Mouse (Mus musculus): ENCODE results near the gene Zfr.

Zfr gene

GRCm38 (mm10) chr15:12217849-12218248, 100.2 kb downstream of the Zfr start:
- DNase-seq, result no peak

- DNase-seq, result no peak
These were observed 101.2 kb downstream of the Zfr start for GRCm38 (mm10) chr15:12218583-12219382.

DNA sequence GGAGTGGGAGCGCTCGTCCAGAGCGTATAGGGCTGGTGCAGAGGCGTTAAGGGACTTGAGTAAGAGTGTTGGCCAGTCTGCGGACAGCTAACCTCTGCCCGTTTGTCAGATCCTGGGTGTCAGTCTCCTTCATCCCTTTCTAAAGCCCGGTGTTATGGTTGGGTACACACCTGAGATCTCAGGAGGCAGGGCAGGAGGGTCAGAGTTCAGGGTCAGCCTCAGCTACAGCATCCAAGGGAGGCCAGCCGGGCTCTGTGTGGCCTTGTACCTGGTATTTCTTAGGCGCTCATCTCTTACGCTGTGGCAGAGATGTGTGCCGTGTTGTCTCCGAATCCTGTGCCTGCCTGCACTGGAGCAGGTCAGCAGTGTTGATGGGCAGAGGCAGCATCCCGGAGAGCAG, 103.5 kb downstream of the Zfr start:
- DNase-seq, result no peak

DNA sequence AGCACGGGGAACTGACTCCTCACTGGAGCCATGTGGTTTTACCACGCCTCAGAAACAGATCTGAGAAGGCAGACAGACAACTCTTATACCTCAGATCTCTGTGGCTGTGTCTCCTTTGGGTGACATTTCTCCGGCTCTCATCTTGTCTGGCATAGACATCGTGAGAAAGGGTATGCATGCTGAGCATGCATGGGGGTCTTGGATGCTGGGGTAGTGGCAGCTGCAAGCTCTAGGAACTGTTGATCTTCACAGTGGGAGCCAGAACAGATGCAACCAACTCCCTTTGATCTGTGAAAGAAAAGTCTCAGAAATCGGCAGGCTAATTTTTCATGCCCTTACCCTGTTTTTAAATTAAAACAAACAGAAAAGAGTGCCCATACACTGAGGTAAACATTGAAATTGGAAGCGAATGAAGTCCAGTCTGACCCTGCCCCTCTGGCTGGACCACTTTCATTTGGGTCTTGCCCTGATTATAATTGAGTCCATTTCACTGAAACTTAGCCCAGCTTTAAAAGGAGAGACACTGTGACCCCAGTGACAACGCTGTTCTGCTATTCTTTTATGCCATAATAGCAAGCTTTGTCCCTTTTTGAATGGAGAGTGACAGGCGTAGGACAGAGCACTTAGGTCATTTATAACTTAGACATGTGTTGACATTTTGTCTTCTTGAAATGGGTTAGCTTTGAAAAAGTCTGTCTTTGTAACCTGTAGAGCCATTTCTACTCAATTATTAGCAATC, 105.1 kb downstream of the Zfr start:
- no peak for DNase-seq

DNA sequence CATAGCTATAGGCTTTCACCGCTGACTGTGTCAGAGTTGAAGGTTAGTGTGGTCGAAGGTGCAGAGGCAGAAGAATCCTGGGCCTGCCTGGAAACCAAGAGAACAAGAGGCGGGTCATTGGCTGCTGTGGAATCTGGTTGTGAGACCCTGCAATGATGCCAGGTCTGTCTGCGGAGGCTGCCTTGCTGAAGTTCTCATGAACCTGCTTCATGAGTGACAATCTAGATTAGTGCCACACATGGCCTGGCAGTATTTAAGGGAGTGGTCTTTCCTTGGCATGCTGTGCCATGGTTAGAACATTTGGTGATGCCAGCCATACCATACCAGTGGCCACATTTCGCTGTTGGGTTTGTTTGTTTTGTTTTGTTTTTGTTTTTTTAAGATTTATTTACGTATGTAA, 105.8 kb downstream of the Zfr start:
- no peak for DNase-seq

DNA sequence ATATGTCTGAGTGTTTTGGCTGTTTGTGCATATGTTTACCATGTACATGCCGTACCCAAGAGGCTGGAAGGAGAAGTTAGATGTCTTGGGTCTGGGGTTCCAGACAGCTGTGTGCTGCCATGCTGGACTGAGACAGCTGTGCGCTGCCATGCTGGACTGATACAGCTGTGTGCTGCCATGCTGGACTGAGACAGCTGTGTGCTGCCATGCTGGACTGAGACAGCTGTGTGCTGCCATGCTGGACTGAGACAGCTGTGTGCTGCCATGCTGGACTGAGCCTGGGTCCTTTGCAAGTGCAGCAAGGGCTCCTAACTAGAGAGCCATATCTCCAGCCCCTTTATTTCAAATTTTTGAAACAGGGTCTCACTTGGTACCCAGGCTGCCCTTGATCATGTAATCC, 106.6 kb downstream of the Zfr start:
- no peak for DNase-seq

- DNase-seq, result no peak
These were observed 107.4 kb downstream of the Zfr start for GRCm38 (mm10) chr15:12225062-12225461.

DNA sequence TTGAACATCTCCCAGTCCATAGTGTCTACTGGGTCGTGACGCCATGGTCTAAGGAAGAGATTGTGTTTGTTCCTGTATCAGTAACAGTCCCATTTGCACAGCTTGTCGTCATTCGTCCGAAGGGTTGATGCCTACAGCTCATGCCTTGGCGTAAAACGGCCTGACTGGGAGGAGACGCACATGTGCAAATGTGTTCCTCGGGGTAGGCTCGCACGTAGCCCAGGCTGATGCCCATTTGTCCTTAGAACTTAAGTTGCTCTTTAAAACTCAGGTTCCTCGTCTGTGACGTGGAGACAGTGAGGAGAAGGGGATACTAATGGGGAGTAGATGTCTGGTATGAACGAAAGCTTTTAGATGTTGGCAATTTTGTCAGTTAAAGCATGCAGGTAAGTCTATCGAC, 109.3 kb downstream of the Zfr start:
- DNase-seq, result no peak

DNA sequence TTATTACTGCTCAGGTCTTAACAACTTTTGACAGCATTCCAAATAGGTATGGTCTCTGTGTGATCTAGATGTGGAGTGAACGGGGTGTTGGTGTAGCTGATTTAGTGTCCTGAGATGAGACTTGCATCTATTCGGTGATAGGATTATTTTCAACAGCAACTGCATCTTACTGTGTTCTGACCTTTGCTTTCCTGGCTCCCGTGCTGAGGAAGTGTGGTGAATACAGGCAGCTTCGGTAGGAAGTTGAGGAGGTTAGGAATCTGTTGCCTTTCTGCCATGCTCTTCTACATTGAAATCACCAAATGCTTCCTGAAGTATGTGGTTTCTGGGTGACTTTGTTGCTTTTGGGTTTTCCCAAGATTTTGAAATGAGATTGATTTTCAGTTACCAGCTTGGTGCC, 109.7 kb downstream of the Zfr start:
- DNase-seq, result no peak

DNA sequence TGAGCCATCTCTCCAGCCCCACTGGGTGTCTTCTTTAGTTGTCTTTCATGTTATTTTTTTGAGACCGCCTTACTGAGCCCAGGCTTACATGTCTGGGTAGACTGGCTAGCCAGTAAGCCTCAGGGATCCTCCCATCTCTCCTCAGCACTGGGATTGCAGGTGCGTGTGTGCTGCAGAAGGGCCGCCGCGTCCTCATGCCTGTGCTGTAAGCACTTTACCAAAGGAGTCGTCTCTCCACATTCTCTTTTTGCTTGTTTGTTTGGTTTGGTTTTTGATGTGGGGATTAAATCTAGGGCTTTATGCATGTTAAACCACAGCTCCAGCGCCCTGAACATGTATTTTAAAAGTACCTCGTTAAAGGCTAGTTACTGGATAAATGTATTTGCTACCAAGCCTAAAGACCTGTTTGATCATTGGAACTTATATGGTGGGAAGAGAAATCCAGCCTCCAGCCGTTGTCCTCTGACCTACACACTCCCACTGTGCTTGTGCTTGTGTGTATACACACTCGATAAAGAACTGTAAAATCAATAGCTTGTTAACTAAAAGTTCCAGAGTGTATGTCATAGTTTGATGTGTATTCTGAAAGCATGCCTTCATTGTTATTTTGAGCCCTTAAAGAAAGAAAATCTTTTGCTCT, 112.1 kb downstream of the Zfr start:
- DNase-seq, result no peak

- no peak for DNase-seq
These were observed 112.8 kb downstream of the Zfr start for GRCm38 (mm10) chr15:12230243-12230935.

DNA sequence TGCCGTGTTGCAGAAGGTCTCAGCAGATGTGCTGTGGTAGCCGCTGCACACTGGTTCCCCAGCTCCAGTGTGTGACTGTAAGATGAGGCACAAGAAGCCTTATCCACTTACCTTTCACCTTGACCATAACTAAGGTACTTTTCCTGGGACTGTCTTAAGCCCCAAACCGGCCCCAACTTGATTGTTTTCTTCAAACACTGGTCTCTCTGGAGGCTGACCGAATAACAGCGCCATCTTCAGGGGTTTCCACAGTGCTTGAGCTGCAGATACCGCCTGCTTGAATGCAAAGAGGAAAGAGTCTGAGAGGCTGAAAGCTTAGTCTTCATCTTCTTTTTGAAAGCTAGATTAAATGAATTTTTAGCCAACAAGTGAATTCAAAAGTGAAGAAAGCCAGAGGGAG, 113.8 kb downstream of the Zfr start:
- no peak for DNase-seq

DNA sequence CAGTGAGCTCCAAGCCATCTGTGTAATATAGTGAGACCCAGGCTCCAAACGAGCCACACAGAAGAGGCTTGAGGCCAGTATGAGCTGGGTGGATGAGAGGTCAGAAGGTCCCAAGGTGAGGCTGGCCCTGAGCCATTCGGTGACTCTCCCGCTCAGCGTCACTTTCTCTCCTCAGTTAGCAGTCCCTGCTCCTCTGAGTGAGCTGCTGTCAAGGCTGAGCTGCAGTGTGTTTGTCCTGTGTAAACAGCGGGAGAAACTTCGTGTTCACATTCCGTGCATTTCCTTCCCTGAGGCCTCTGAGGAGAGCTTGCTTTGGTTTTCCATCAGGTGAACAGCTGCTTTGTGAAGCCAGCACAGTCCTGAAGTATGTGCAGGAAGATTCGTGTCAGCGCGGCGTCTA, 114.8 kb downstream of the Zfr start:
- no peak for DNase-seq

DNA sequence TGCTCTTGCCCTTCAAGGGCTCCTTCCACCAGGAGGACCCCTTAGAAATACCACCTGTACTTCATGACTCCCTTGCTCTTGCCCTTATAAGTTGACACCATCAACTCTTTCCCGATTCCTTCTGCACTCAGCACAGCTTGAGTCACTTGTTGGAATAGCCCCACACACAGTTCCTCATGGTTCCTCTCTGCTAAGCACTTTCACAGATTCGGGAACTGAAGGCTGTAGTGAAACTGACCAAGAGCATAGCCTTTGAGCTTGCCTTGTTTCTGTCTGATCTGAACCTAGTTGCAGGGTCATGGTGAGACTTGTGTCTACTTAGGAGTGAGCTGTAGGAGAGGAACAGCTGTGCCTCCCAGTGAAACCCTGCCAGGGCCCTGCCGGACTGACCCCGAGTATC, 115.4 kb downstream of the Zfr start:
- no peak for DNase-seq
